Mouse (Mus musculus): ENCODE results near the gene Ptgds.
A peak's percentile ranks its signal among the peaks of the same experiment; 100 is the strongest.

- TF ChIP-seq BHLHE40 (IDR thresholded peaks at IDR 0.05; ENCODE audit: low read depth, low read length) (no peak), RAD21 (IDR thresholded peaks at IDR 0.05; ENCODE audit: low read depth, low read length) (peak; percentile 74), EP300 (IDR thresholded peaks at IDR 0.05; ENCODE audit: low read length) (no peak), E2F4 (IDR thresholded peaks at IDR 0.05; ENCODE audit: insufficient replicate concordance, low read depth, low read length) (no peak), POLR2A (IDR thresholded peaks at IDR 0.05; ENCODE audit: low read depth, low read length) (no peak), TCF12 (IDR thresholded peaks at IDR 0.05; ENCODE audit: low read depth, low read length) (no peak), CTCF (conservative IDR thresholded peaks at IDR 0.05 in 1 of 2, IDR thresholded peaks at IDR 0.05 in 1 of 2; ENCODE audit: low read depth in 2 of 2, low read length in 2 of 2) (peak; percentile 34 to 88; a peak in 3 of 4 replicates), ELF1 (IDR thresholded peaks at IDR 0.05; ENCODE audit: low read depth, low read length) (no peak), MAX (IDR thresholded peaks at IDR 0.05; ENCODE audit: low read length) (no peak), MEF2A (IDR thresholded peaks at IDR 0.05; ENCODE audit: borderline replicate concordance, low read depth, low read length) (no peak), ZC3H11A (IDR thresholded peaks at IDR 0.05; ENCODE audit: low read depth, low read length) (peak; percentile 27; the same call in 1 of the 2 replicates), ZMIZ1 (IDR thresholded peaks at IDR 0.05; ENCODE audit: low read depth, low read length) (no peak)
Observed at GRCm38 (mm10) chr2:25421896-25422295, 48.0 kb downstream of the Ptgds start.

Data from CH12.LX (cell line).